Mouse (Mus musculus): Measurements from ENCODE around the gene Fer1l4.
A peak's percentile ranks its signal among the peaks of the same experiment; 100 is the strongest.

GRCm38 (mm10) chr2:156007888-156008532, 44.7 kb downstream of the Fer1l4 start, which contains the start of the genes 6430550D23Rik and Ergic3:
- TF ChIP-seq USF1 (IDR thresholded peaks at IDR 0.05; ENCODE audit: low read depth, low read length), result no peak
- no peak for TF ChIP-seq POLR2AphosphoS2 (IDR thresholded peaks at IDR 0.05; ENCODE audit: low read depth, low read length)
- TF ChIP-seq ZC3H11A (IDR thresholded peaks at IDR 0.05; ENCODE audit: low read depth, low read length), result no peak
- TF ChIP-seq RCOR1 (conservative IDR thresholded peaks at IDR 0.05; ENCODE audit: low read depth, low read length), result no peak
- no peak for TF ChIP-seq CTCF (conservative IDR thresholded peaks at IDR 0.05 in 1 of 2, IDR thresholded peaks at IDR 0.05 in 1 of 2; ENCODE audit: low read depth in 2 of 2, low read length in 2 of 2)
- TF ChIP-seq NELFE (IDR thresholded peaks at IDR 0.05; ENCODE audit: low read depth, low read length), result peak; percentile 59; the same call in 1 of the 2 replicates
- TF ChIP-seq EP300 (IDR thresholded peaks at IDR 0.05; ENCODE audit: low read length), result no peak
- peak; percentile 80 for TF ChIP-seq POLR2A (IDR thresholded peaks at IDR 0.05; ENCODE audit: low read depth, low read length)
- no peak for TF ChIP-seq GABPA (IDR thresholded peaks at IDR 0.05; ENCODE audit: insufficient replicate concordance, low read depth, low read length)
- no peak; the same call in 1 of the 2 replicates for TF ChIP-seq CHD1 (IDR thresholded peaks at IDR 0.05; ENCODE audit: low read depth, low read length)
- TF ChIP-seq E2F4 (IDR thresholded peaks at IDR 0.05; ENCODE audit: insufficient replicate concordance, low read depth, low read length), result no peak
